Mouse (Mus musculus) cerebellum, adult 18-20 months (tissue): ENCODE measurements around the gene Smg7.
"Not testable (repeated sequence)": the region's sequence is repeated elsewhere in the genome, so short reads cannot be mapped to it uniquely, and the experiment has no call there.

Experiments
- DNase-seq, 2 experiments: peaks; one replicate each; pipeline ENCODE4 v3.0.0; 2021

Smg7 gene

DNA sequence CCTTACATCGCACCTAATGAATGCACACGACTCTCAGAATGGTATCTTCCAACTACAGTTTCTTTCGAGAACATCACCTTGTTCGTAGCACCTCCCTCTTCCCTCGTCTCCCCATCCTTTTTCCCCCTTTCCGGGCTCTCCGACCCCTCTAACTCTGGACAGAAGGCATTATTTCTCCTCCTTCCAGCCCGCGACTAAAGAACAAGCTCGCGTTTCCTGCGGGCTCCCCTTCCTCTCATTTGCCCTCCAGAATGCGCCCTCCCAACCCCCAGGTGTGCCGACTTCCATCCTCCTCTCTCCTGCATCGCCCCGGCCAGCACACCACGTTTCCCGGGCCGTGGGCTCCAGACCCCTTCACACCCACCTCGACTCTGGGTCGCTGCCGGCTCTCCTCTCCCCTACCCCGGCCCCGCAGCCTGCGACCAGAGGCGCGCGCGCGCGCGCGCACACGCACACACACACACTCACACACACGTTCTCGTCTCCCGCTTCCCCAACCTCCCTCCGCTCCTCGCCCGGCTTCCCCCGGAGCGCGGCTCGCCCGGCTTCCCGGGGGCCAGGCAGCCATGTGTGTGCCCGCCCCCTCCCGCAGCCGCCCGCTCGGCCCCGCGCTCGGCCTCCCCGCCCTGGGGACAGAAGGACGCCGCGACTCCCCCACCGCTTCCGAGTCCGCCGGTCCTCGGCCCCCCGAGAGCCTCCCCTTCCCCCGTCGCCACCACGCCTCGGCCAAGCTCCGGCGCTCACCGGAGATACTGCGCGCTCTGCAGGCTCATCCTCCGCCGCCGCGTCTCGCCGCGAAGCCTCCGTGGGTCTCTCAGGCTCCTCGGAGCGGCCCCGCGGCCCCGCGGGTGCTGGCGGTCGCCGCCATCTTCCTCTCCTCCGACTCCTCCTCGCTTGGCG, at the start of gene Smg7:
Gene Smg7 (minus strand): TSS at position 882 of the 900 bp plus-strand sequence.
- DNase-seq, result peak; percentile 63 to 76

DNA sequence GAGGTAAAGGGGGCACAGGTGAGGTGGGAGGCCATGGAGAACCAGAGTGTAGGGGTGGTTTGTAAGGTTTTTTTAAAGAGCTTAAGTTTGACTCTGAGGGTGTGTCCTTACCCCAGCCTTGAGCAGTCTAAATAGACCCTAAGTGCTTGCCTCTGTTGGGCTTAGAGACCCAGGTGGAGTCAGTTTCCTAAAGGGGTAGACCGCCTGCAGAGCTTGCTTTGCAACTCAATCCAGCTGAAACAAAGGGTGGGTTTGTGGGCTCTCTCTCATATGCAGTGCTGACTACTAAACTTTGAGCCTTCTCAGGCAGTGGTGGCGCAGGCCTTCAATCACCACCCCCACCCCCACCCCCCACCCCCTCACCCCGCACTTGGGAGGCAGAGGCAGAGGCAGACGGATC, 40.5 kb upstream of the Smg7 start:
- DNase-seq, result no peak

DNA sequence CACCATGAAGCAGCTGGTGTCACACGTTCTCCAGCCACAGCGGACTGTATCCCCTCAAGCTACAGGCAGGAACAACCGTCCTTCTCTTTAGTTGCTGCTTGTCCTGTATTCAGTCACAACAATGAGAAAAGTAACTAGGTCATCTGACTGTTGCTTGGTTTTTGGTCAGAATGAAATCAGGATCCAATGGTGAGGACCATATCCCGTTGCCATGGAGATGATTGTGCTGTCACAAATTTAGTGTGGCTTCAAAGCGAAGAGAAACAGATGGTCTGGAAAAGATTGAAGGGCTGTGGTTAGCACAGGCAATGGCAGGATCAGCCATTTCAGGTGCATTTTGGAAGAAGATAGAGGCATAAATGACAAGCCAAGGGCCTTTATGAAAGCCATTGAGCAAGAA, 33.9 kb upstream of the Smg7 start:
- no peak for DNase-seq

DNA sequence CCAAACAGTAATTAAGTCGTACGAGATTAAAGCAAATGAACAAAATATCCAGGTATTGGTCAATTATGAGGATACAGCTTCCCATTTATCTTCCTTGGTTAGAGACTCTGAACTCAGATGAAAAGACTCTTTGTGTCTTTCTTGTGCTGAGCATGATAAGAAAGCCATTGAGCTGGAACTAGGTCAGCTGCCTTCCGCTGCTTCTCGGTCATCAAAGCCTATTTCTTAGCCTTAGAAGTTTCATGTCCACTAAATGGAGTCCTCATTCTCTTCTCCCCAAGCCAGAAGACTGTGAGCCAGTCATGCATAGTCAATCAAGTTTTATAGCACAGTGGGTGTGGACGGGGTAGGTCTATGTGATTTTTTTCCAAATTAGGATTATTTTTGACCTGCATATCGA, 33.0 kb upstream of the Smg7 start:
- no peak for DNase-seq

DNA sequence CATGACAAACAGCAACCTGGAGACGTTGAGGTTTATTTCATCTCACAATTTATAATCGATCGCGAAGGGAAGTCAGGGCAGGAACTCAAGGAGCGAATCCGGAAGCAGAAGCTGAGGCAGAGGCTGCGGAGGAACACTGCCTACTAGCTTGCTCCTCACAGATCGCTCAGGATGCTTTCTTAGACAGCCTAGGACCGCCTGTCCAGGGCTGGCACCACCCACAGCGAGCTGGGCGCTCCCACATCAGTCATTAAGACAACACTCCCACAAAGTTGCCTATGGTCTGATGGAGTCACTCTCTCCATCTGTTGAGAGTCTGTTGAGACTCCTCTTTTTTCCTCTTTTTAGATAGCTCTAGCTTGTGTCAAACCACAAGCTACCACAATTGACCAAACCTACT, 31.5 kb upstream of the Smg7 start:
- no peak for DNase-seq

DNA sequence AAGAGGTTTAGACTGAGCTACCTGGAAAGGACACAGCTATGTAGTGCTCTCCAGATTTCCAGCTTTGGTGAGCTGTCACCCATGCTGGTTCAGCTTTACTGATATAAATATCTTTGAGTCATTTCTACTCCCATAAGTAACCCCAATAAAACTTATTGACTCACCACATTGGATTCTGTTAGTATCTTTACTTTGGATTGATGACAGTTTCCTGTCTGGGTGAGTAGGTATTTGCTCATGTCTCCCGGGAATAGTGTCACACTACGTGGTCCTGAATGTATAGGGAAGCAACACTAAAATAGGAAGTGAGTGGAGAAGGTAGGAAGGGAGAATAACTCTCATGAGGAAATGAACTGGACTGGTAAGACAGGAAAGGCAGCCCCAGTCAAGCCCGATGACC, 19.3 kb upstream of the Smg7 start:
- DNase-seq, result no peak

DNA sequence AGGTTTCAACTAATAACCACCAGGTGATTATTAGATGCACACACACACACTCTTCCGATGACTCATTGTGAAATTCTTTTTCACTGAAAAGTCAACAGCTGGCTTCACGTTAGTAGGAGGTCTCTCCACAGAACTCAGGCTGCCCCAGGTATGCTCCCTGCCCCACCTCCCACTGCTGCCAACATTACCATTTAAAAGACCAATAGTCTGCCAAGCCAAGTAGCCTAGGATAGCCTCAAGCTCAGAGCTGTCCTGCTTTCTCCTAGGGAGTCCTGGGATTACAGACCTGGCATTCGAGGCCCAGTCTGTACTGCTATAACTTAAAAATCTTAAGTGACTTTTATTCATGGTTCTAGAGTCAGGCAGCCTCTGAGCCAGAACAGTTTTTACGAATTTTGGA, 15.2 kb upstream of the Smg7 start:
- DNase-seq, result no peak

DNA sequence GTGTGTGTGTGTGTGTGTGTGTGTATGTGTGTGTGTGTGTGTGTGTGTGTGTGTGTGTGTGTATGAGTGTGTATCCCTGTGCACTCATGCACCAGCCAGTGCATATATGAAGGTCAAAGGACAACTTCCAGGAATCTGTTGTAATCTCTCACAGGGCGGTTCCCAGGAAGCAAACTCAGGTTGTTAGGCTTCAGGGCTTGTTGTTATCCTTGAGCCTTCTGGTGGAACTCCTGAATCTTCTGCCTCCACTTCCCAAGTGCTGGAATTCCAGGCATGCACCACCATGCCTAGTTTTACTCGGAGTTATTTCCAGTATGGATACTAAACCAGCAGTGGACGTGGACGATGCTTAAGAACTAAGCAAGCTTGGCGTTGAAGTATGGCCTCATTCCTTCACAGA, 14.5 kb upstream of the Smg7 start:
- no peak for DNase-seq

DNA sequence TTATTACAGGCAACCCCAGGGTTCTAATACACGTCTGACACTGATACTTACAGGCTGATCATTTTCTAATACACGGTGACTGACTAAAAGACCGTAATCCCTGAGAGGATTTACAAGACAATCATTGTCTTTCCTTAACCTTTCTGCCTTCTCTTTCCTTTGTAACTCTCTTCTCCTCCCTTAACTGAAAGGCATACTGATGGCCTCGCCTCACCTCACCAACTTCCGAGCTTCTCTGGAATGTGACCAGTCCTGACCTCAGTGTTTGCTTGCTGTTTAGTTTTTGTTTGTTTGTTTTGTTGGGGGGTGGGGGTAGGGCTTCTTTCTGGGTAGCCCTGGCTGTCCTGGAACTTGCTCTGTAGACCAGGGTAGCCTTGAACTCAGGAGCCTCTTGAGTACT, 13.3 kb upstream of the Smg7 start:
- no peak for DNase-seq

DNA sequence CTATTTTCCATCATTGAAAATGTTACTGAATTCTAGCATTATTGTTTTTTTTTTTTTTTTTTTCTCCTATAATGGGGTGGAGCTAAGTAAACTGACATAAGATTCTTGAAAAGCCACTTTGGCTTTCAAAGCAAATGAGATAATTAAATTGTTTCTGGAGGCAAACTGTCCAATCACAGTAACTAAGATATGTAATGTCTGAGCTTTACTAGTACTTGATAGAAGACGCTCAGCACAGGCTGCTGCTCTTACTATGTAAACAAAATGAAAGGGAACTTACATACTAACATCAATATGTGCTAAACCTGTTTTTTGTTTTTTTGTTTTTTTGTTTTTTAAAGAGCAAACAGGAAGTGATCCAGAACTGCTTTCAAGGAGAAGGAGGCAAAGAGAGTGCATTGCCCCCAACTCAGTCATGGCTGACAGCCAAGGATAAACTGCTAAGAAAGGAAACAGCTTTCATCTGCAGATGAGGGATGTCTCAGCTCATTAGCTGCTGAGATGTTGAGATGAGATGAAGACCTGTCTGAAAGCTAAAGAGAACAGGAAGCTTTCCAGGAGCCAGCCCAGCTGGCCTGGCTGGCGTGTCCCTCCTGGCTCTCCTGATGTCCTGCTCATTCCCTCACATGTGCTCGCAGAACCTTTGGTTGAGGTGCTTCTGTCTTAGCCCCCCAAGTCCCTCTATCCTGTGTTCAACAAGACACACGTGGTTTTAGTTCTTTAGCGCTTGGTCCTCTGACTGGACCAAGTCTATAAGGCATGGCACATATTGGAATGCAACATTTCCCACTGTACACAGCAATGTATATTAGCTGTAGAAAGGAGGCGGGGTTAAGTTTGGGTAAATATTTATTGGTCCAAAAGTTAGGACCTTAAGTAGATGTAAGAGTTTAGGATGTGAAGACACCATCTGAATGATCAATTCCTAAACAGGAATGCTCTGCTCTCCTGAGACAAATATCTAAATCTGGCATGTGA, 11.3 kb upstream of the Smg7 start:
- no peak for DNase-seq

DNA sequence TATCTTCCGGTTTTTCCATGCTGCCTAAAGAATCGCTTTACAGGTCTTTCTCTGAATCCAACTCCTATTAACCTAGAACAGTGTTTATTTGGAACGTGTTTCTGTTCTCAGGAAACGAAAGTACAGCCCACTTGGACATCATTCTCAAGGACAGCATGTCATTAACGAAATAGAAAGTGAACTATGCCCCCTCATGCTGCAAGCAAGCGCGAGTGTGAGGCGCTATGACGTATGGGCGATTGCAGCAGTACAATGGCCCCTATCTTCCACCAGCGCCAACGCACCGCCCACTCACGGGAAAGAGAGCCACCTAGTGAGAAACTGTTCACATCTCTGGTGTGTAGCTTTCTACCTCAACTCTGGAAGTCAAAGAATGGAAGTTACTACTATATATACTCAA, 2.0 kb upstream of the Smg7 start:
- peak; percentile 75 to 86 for DNase-seq

DNA sequence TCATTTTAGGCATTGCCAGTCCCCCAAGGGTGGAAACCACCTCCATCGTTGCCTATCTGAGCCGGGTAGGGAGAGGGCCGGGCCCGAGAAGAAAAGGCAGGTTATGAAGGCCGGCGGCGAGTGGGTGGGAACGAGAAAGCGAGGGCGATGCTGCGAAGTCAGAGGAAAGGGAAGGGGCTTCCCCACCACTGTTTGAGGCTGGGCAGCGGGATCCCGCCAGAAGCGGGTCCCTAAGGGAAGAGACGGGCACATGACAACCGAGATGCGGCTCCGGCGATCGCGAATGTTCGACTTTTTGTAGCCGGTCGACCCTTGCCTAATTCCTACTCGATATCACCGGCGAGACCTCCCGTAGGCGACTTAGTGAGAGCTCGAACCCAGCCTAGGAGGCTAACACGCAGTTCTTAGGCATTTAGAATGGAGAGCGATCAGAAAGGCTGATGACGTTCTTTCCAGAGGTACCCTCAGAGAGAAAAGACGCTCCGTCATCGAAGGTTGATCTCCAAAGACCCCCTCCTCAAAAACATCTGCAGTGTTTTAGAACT, 1.2 kb upstream of the Smg7 start:
- peak in 1 of 2 experiments; percentile 64 for DNase-seq

DNA sequence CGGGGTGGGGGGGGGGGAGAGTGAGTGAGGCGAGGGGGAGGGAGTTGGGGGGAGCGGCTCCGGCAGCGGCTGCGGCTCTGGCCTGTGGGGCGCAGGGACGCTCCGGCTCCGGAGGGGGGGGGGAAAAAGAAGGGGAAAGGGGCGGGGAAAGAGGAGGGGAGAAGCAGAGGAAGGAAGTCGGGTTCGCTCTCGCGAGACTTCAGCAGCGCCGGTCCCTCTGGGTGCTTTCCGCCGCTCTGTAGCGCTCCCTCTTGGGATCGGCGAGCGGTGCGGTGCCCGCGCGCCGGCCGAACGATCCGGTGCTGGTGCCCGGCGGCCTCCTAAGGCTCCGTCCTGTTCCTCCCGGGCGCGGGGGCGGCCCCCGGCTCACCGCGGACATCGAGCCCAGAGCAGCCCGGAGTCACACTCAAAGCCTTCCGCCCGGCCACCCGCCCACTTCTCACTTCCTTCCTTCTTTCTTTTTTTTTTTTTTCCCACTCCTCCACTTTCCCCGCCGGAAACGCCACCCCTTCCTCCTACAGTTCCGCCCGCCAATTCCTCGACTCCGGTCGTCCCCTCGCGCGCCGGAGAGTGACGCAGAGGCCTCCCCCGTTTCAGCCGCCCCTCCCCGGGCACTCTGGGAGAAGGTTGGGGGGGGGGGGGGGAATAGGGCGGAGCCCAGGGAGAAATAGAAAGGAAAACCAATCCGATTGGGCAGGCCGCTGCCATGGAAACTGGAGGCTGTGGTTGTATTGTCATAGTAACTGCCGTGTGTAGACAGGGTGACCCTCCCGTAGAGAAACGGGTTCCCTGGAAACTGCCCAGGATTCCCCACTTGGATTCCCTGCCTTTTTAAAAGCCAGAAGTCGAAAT, 445 bp upstream of the Smg7 start:
- peak; percentile 95 to 97 for DNase-seq

DNA sequence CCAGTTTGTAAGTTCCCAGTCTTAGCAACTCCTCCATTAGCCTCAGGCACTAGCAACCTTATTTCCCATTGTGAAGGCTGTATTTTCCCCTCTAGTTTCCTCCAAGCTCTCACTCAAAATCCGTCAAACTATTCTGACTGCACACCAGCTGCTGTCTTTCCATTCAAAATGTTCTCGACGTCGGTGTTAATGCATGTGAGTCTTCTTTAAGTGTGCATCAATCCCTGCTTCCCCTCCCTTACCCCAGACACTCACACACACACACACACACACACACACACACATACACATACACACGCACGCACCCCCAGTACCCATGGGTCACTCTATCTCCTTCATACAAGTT, 1.1 kb downstream of the Smg7 start:
- peak in 1 of 2 experiments; percentile 11 for DNase-seq

DNA sequence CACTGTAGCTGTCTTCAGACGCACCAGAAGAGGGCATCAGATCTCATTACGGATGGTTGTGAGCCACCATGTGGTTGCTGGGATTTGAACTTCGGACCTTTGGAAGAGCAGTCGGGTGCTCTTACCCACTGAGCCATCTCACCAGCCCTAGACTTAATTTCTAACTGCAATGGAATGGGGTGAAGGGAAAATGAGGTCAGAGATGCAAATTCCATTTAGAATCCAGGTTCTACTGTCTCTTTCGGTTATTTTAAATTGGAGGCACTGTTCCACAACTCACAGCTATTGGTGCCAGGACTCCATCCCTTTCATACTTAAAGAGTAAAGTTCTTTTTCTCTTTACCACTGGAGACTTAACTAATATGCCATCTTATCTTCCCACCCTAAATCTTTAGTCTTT, 14.4 kb downstream of the Smg7 start:
- not testable (repeated sequence) for DNase-seq

DNA sequence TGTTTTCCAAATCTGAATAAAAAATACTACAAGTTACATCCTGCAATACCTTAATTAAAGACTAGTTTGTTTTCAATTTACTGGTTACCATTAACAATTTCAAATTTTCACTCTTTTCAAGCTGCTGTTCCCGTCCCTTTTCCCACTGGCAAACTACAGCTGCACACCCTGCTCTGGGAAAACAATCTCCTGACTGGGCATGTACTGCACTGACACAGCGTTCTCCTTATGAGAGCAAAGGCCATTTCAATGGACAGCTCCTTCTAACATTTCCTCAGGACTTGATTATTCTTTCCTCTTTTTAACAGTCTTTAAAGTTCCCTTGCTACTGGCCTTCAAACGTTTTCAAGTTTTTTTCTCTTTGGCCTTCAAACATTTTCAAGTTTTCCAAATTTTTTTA, 31.4 kb downstream of the Smg7 start:
- DNase-seq, result no peak

DNA sequence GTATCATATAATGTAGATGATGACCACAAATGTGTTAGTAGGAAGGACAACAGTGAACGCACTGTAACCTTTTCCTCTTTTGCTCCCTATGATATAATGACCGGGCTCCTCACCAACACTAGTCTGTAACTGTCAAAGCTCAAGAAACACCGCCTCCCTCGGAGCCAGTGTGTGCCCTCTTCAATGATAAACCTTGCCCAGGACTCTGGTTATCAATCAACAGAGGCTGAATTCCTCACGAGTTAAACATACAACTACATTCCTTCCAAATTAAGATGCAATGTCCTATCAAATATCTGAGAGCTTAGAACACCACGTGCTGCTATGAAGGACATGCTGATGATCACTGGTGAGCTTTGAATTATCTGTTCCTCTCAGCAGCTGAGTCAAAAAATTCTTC, 32.5 kb downstream of the Smg7 start:
- no peak for DNase-seq

DNA sequence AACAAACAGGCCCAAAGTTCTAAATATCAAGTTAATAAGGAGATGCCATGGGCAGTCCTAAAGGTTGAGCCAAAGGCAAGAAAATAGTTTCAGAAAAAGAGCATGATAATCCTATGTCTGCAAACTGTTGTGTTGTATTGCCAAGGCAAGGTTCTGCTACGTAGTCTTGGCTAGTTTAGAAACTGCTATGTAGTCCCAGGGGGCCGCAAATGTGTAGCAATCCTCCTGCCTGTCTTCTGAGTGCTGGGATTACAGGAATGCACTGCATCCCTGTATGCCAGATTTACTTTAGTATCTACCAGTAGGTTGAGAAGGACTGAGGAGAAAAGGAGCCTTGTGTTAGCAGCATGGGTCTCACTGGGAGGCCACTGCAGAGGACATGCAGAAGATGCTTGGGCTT, 55.6 kb downstream of the Smg7 start:
- DNase-seq, result no peak

DNA sequence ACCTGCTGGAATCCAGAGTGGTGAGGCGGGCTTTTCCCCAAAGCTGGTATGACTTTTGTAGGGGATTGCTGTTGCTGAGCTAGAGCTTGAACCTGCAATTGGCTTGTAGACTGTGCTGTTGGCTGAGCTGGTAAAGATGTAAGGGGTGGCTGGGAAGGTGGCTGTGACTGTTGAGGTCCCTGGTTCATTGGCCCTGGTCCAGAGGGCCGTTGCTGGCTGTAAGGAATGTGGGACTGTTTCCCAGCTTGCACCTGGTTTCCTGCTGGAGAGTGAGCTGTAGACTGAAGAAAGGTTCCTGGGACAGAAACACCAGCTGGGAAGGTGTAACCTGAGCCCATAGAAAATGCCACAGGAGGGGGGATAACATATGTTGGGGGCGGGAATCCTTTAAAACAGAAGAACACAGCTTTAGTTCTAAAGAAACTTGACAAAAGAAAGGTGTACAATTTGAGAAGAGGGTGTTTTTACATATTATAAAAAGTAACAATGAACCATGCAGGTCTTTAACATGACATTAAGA, 57.2 kb downstream of the Smg7 start:
- no peak for DNase-seq

DNA sequence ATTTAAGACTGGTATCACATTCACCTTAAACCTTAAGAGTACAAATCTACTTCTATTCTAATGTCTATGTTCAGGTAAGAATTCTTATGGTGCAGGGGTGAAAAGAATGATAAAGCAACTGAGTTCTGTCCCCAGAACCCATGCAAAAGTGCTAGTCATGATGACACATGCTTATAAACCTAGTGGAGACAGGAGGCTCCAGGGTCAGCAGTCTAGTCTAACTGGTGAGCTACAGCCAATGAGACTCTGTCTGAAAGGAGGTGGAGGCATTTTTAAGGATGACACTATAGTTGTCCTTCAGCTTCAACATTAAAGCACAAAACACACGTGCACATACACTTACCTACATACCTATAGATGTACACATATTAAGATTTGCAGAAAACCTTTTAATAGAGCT, 57.8 kb downstream of the Smg7 start:
- no peak for DNase-seq

DNA sequence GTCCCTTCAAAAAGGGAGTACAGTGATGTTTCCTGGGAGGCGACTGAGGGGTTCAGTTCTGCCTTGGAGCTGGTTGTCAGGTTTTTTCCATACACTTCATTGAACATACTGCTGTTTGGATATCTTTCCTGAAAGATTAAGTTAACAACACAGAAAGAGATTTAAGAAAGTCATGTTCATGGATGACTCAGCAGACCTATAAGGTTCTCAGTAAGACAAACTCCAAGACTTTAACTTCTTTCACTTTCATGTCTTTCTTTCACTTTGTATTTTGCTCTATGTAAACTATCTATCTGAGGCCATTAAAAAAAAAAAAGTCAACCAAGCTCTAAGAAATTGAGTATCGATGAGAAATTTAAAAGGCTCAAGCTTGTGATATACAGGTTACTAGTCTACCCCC, 61.4 kb downstream of the Smg7 start:
- no peak for DNase-seq

DNA sequence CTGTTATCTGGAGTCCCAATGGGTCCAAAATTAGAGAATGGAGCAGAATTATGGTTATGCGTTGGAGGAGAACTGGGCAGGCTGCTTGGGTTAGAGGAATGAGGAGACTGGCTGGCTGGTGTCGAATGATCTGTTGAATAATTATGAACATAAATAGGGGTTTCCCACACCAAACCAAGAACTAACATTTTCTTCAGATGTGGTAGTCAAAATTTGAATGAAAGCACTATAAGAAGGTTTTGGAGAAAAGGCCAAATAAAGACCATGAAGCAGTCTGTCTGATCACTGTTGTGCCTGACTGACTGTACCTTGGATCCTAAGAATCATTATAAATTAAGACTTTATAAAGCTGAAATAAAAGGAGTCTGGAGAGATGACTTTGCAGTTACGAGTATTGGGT, 62.1 kb downstream of the Smg7 start:
- DNase-seq, result no peak
